Mouse (Mus musculus) lung, postnatal 0 days (tissue): ENCODE measurements around the gene Rps6ka5.

Source experiments
- CTCF ChIP-seq: IDR thresholded peaks from 2 replicates; pipeline ENCODE4 v1.5.1; 2016; ENCODE audit warnings: antibody characterized with exemption, mild to moderate bottlenecking
- EP300 ChIP-seq: IDR thresholded peaks from 2 replicates; pipeline ENCODE4 v1.6.1; 2016; ENCODE audit warnings: antibody characterized with exemption, mild to moderate bottlenecking, control low read depth

DNA sequence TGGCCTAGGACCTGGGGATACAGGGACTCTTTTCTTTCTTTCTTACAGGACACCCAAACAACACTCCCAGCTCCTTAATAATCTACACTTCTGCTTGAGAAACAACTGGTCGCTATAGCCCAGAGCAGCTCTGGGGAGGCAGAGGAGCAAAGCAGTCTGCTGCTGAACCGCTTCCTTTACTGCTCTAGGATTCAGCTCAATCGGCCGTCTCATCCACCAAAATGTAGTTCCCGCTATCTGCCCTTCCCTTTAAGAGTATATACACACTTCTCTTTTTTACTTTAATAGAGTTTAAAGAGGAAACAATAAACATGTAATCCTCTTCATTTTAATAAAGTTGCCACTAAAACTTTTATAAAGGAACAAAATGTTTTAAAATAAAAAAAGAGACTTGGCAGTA, 117.0 kb downstream of the Rps6ka5 start:
- TF ChIP-seq CTCF = no peak
- no peak for TF ChIP-seq EP300
